8 mouse cellular contexts compared by ENCODE assay signal in the genomic region with DNA sequence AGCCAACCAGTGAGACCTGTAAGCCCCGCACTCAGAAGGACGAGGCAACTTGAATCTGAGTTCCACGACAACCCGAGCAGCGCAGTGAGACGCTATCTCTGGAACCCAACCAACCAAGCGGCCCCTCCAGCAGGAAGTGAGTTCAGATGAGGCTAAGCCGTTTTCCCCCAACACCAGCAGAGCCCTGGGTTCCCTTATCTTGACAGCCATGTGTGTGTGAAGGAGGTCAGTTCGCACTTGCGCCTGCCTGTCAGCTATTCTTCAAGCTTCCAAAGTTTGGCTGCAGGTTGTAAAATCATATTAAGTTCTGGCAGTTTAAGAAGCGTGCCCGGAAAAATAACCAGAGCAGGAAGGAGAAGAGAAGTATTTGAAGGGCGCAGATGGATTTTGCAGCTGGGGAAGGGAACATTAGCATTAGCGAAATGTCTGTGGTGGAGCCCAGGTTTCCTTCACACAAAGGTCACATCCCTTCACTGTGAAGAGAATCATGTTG.
DNase-seq lines count a peak whose midpoint lies in the region; ATAC-seq lines count a peak whose summit lies in the region.

No protein-coding gene starts in this region.

- no peaks in the 10 kb centered on the region for H3K9me3 ChIP-seq in intestine, embryonic 15.5 days
- no peaks in the 10 kb centered on the region for H3K9me3 ChIP-seq in intestine, embryonic 16.5 days (ENCODE audit: control insufficient read depth, low read length)

- no peaks in the 10 kb centered on the region for H3K4me1 ChIP-seq in intestine, embryonic 15.5 days (replicated peaks)
- no peaks in the 10 kb centered on the region for H3K4me1 ChIP-seq in intestine, embryonic 16.5 days (ENCODE audit: control insufficient read depth, insufficient read depth, low read length)

- no peak overlapping the region for H3K9ac ChIP-seq in intestine, embryonic 15.5 days
- no peak overlapping the region for H3K9ac ChIP-seq in intestine, embryonic 16.5 days (ENCODE audit: low read depth, low read length)

- no peaks in the 10 kb centered on the region for H3K27me3 ChIP-seq in intestine, embryonic 15.5 days (replicated peaks)
- H3K27me3 ChIP-seq in intestine, embryonic 16.5 days (replicated peaks; ENCODE audit: control insufficient read depth, insufficient read depth, low read length): no peaks in the 10 kb centered on the region

- no peak overlapping the region for H3K27ac ChIP-seq in intestine, embryonic 15.5 days
- H3K27ac ChIP-seq in intestine, embryonic 16.5 days (ENCODE audit: low read length): no peak overlapping the region

- peak; percentile 23 for DNase-seq in gastrocnemius, postnatal 25 days
- peak; percentile 65 for DNase-seq in kidney, postnatal 10 days
- DNase-seq in cerebellum, adult 18-20 months: no peak
- no peak for DNase-seq in neural tube, embryonic 10.5 days (ENCODE audit: extremely low spot score, low spot score)

- 47% methylated on average over 14 of the region's 14 CpGs for WGBS in intestine, embryonic 15.5 days
- 51% methylated on average over 14 of the region's 14 CpGs for WGBS in intestine, embryonic 16.5 days

- no peaks in the 10 kb centered on the region for H3K36me3 ChIP-seq in intestine, embryonic 15.5 days
- H3K36me3 ChIP-seq in intestine, embryonic 16.5 days (ENCODE audit: control insufficient read depth, insufficient read depth, low read length): no peaks in the 10 kb centered on the region

- H3K4me2 ChIP-seq in intestine, embryonic 15.5 days (replicated peaks): peak overlapping the region; percentile 17; the same call in 1 of the 2 replicates
- H3K4me2 ChIP-seq in intestine, embryonic 16.5 days (ENCODE audit: low read depth, low read length): no peak overlapping the region

- ATAC-seq in intestine, embryonic 15.5 days: no peak
- no peak for ATAC-seq in intestine, embryonic 16.5 days
- peak; percentile 95 for ATAC-seq in megakaryocyte progenitor cell, adult 5-6 weeks (replicated peaks; ENCODE audit: poor library complexity)
- ATAC-seq in monocyte, adult 5-6 weeks (replicated peaks; ENCODE audit: insufficient number of reproducible peaks, low FRiP score, low TSS enrichment, poor library complexity, severe bottlenecking): no peak

- no peak overlapping the region for H3K4me3 ChIP-seq in intestine, embryonic 15.5 days (replicated peaks)
- no peak overlapping the region for H3K4me3 ChIP-seq in intestine, embryonic 16.5 days (ENCODE audit: low read length)

Comparison
In these comparisons a context has a peak if more than half of its experiments do, and no peak if none do; other contexts are left out.
1. DNase-seq: peak in gastrocnemius, postnatal 25 days (single experiment) and kidney, postnatal 10 days (single experiment); none in cerebellum, adult 18-20 months (0 of 2) and neural tube, embryonic 10.5 days (single experiment).